Mouse (Mus musculus) intestine, embryonic 14.5 days (tissue): ENCODE results near the gene Rangap1. TPM values are rescaled to one million over a fixed set of nuclear protein-coding genes. Genes with fewer than 3 reads are reported as not detected.
A peak's percentile ranks its signal among the peaks of the same experiment; 100 is the strongest.

Experiments used
- ATAC-seq: fragments of 200-750 bp; cut with Nextera tagmentation; replicated peaks from 2 replicates; pipeline ENCODE4 v1.8.0; 2017; ENCODE audit warnings: low read depth, moderate number of reproducible peaks, moderate TSS enrichment, moderate library complexity; ENCODE audit not compliant: low FRiP score, low TSS enrichment
- DNase-seq: peaks from one replicate; pipeline ENCODE4 v3.0.0-alpha.2; 2018; ENCODE audit warnings: low spot score
- H3K27ac ChIP-seq: fragments of 300-500 bp; sonication (generic); 2 replicates; pipeline ENCODE4 v1.5.1; 2014; ENCODE audit warnings: low read depth, mild to moderate bottlenecking, control low read depth
- H3K27me3 ChIP-seq: fragments of 300-500 bp; sonication (generic); replicated peaks from 2 replicates; pipeline ENCODE4 v1.6.1; 2014; ENCODE audit warnings: low read length, control low read depth; ENCODE audit not compliant: control insufficient read depth, insufficient read depth
- H3K36me3 ChIP-seq: fragments of 300-500 bp; sonication (generic); 2 replicates; pipeline ENCODE4 v1.6.1; 2014; ENCODE audit warnings: low read length, control low read depth; ENCODE audit not compliant: control insufficient read depth, insufficient read depth
- H3K4me1 ChIP-seq: fragments of 300-500 bp; sonication (generic); replicated peaks from 2 replicates; pipeline ENCODE4 v1.6.1; 2014; ENCODE audit warnings: low read length, control low read depth, mixed read lengths; ENCODE audit not compliant: control insufficient read depth, insufficient read depth
- H3K4me2 ChIP-seq: fragments of 300-500 bp; sonication (generic); 2 replicates; pipeline ENCODE4 v1.6.1; 2014; ENCODE audit warnings: low read length
- H3K4me3 ChIP-seq: fragments of 300-500 bp; sonication (generic); 2 replicates; pipeline ENCODE4 v1.5.1; 2014; ENCODE audit warnings: low read depth, low read length, control low read depth, mixed read lengths
- H3K9ac ChIP-seq: fragments of 300-500 bp; sonication (generic); 2 replicates; pipeline ENCODE4 v1.6.1; 2014; ENCODE audit warnings: mild to moderate bottlenecking, low read length
- H3K9me3 ChIP-seq: fragments of 300-500 bp; sonication (generic); 2 replicates; pipeline ENCODE4 v1.6.1; 2016; ENCODE audit warnings: low read length, control low read depth; ENCODE audit not compliant: control insufficient read depth
- WGBS: fragments of 180-500 bp; shearing (Covaris S2); extraction: QIAGEN DNeasy Blood & Tissue Kit; methylation state at CpG from one replicate; pipeline ENCODE4 v1.1.7; 2014; 5-methylcytosine and 5-hydroxymethylcytosine counted together
- polyA plus RNA-seq: library from polyadenylated mRNA; unstranded; fragments of >200 nt; fragmentation: Nextera tagmentation; extraction: Ambion mirVana; gene quantifications from 2 replicates; pipeline ENCODE4 v1.2.1, GENCODE M21; 2014

Gene Rangap1
- polyA plus RNA-seq: 106 and 113 TPM in 2 replicates

GRCm38 (mm10) chr15:81744992-81745600 lies at the start of gene Rangap1, which contains the start of gene Zc3h7b:
Gene Rangap1, minus strand, starts transcription at chr15:81745530.
Gene Zc3h7b, plus strand, starts transcription at chr15:81745057.
- under 1% methylated on average over 65 of the region's 65 CpGs for WGBS
- Histone ChIP-seq H3K4me2 (peak within 1 kb of the TSS; percentile 84), H3K4me1 (peaks cover 5% of the 10 kb centered on the region; the same call in 1 of the 2 replicates), H3K4me3 (peak within 1 kb of the TSS; percentile 90), H3K27me3 (no peaks in the 10 kb centered on the region), H3K27ac (peak within 1 kb of the TSS; percentile 81), H3K36me3 (no peaks in the 10 kb centered on the region), H3K9me3 (no peaks in the 10 kb centered on the region), H3K9ac (peak within 1 kb of the TSS; percentile 90)
- ATAC-seq (peak; percentile 86), DNase-seq (peak; percentile 90)

DNA sequence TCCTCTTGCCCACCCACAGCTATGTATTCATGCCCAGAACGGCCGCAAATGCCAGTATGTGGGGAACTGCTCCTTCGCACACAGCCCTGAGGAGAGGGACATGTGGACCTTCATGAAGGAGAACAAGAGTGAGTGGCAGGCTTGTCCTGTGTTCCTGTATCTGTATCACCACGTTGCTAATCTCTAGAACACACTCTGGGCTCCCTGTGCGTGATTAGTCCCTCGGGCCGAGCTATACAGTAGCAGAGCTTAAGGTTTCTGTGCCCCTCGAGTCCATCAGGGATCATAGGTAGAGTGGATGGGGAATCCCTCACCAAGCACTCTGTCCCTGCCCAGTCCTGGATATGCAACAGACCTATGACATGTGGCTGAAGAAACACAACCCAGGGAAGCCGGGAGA lies 47.1 kb upstream of the Rangap1 start:
- DNase-seq: no peak
- 93% methylated on average over 9 of the region's 9 CpGs for WGBS
- Histone ChIP-seq H3K9me3 (no peaks in the 10 kb centered on the region), H3K36me3 (peaks cover 57% of the 10 kb centered on the region), H3K9ac (no peak overlapping the region), H3K27me3 (no peaks in the 10 kb centered on the region), H3K27ac (no peak overlapping the region), H3K4me1 (no peaks in the 10 kb centered on the region), H3K4me2 (no peak overlapping the region), H3K4me3 (no peak overlapping the region)
- no peak for ATAC-seq

DNA sequence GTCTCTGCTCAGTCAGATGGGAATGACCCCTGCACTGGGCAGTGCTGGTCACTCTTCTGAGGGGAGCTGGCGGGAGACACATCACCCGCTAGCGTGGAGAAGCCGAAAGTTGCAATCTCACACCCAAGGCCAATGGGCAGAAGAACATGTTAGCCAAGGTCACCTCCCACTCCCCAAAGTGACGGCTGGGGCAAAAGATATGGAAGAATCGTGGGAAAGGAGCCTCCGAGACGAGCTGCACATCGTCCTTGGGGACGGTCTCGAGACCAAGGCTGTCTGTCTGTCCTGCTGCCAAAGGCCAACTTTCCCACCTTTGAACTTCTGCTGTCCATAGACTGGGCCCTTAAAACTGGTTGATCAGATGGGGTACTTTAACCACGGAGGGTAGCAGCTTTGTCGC lies 42.2 kb upstream of the Rangap1 start:
- H3K4me1 ChIP-seq: no peaks in the 10 kb centered on the region
- ATAC-seq (no peak), DNase-seq (no peak)
- 96% methylated on average over 13 of the region's 13 CpGs for WGBS
- H3K36me3 ChIP-seq: peaks cover 82% of the 10 kb centered on the region
- H3K9me3 ChIP-seq: no peaks in the 10 kb centered on the region
- H3K9ac ChIP-seq: no peak overlapping the region
- no peak overlapping the region for H3K4me2 ChIP-seq
- H3K27me3 ChIP-seq: no peaks in the 10 kb centered on the region
- H3K4me3 ChIP-seq: no peak overlapping the region
- H3K27ac ChIP-seq: no peak overlapping the region

GRCm38 (mm10) chr15:81785701-81786100 lies 40.4 kb upstream of the Rangap1 start:
- peaks cover 83% of the 10 kb centered on the region for H3K36me3 ChIP-seq
- H3K4me1 ChIP-seq: no peaks in the 10 kb centered on the region
- WGBS: 90% methylated on average over 8 of the region's 8 CpGs
- H3K9ac ChIP-seq: no peak overlapping the region
- H3K4me2 ChIP-seq: no peak overlapping the region
- no peak for ATAC-seq
- no peak for DNase-seq
- H3K27me3 ChIP-seq: no peaks in the 10 kb centered on the region
- H3K4me3 ChIP-seq: no peak overlapping the region
- no peak overlapping the region for H3K27ac ChIP-seq
- H3K9me3 ChIP-seq: no peaks in the 10 kb centered on the region

- DNase-seq: peak; percentile 56
- no peak for ATAC-seq
- Histone ChIP-seq H3K9me3 (no peaks in the 10 kb centered on the region), H3K4me2 (no peak overlapping the region), H3K9ac (no peak overlapping the region), H3K4me1 (no peaks in the 10 kb centered on the region), H3K27me3 (no peaks in the 10 kb centered on the region), H3K27ac (no peak overlapping the region), H3K4me3 (no peak overlapping the region), H3K36me3 (peaks cover 90% of the 10 kb centered on the region)
- 63% methylated on average over 5 of the region's 5 CpGs for WGBS
Measured at GRCm38 (mm10) chr15:81784762-81785161, 39.4 kb upstream of the Rangap1 start.

GRCm38 (mm10) chr15:81781816-81782215 lies 36.5 kb upstream of the Rangap1 start:
- no peak for DNase-seq
- no peak overlapping the region for H3K4me2 ChIP-seq
- no peak overlapping the region for H3K27ac ChIP-seq
- H3K4me3 ChIP-seq: no peak overlapping the region
- H3K27me3 ChIP-seq: no peaks in the 10 kb centered on the region
- no peak overlapping the region for H3K9ac ChIP-seq
- H3K4me1 ChIP-seq: no peaks in the 10 kb centered on the region
- ATAC-seq: no peak
- WGBS: 89% methylated on average over 7 of the region's 7 CpGs
- H3K36me3 ChIP-seq: peaks cover 95% of the 10 kb centered on the region
- no peaks in the 10 kb centered on the region for H3K9me3 ChIP-seq

- no peaks in the 10 kb centered on the region for H3K9me3 ChIP-seq
- peaks cover 100% of the 10 kb centered on the region for H3K36me3 ChIP-seq
- no peak overlapping the region for H3K9ac ChIP-seq
- ATAC-seq (no peak), DNase-seq (no peak)
- no peak overlapping the region for H3K27ac ChIP-seq
- H3K4me2 ChIP-seq: no peak overlapping the region
- no peaks in the 10 kb centered on the region for H3K4me1 ChIP-seq
- H3K27me3 ChIP-seq: no peaks in the 10 kb centered on the region
- 86% methylated on average over 11 of the region's 11 CpGs for WGBS
- no peak overlapping the region for H3K4me3 ChIP-seq
Measured at GRCm38 (mm10) chr15:81776631-81777422, 31.5 kb upstream of the Rangap1 start.

DNA sequence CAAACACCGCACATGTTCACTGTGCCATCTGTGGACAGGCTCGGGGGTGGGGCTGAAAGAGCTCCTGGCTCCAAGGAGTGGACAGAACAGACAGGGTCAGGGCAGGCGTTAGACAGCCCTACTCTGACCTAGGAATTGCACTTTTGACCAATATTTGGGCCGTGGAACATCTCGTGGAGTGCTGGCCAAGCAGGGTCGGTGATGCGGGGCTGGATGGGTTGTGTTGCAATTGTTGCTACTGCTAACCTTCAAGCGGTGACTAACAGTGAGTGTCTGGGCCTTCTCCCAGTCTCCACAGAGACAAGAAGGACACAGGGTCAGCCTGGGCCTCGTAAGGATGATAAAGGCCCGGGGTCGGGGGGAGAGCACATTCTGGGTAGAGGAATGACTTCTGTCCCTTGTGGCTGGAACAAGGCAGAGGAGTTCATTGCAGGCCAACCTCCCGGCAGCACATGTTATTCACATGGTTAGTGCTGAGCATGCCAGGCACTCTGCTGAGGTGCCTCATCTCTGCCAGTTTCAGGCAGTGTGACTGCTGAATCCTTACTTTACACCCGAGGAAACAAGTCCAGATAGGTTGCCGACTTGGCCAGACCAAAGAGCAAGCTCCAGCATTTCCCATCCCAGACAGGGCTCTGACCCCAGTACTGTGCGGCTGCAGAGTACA lies 29.3 kb upstream of the Rangap1 start:
- Histone ChIP-seq H3K9ac (no peak overlapping the region), H3K27ac (no peak overlapping the region), H3K36me3 (peaks cover 93% of the 10 kb centered on the region), H3K9me3 (no peaks in the 10 kb centered on the region), H3K4me1 (no peaks in the 10 kb centered on the region), H3K27me3 (no peaks in the 10 kb centered on the region), H3K4me2 (no peak overlapping the region), H3K4me3 (no peak overlapping the region)
- DNase-seq (no peak), ATAC-seq (no peak)
- WGBS: 88% methylated on average over 15 of the region's 15 CpGs
